Mouse (Mus musculus) heart, postnatal 0 days (tissue): Measurements from ENCODE around the gene Plekha4. TPM values are rescaled to one million over a fixed set of nuclear protein-coding genes. Genes with fewer than 3 reads are reported as not detected.
A peak's percentile ranks its signal among the peaks of the same experiment; 100 is the strongest.

Experiments
- ATAC-seq: fragments of 200-750 bp; cut with Nextera tagmentation; 2 replicates; pipeline ENCODE4 v1.8.0; 2017; ENCODE audit warnings: low read depth, moderate number of reproducible peaks, moderate library complexity; ENCODE audit not compliant: insufficient read depth
- DNase-seq: peaks from one replicate; pipeline ENCODE4 v3.0.0-alpha.2; 2016; ENCODE audit warnings: low spot score
- H3K27ac ChIP-seq: fragments of 300-500 bp; sonication (generic); 2 replicates; pipeline ENCODE4 v1.5.1; 2014; ENCODE audit warnings: low read depth, mild to moderate bottlenecking
- H3K27me3 ChIP-seq: fragments of 300-500 bp; sonication (generic); 2 replicates; pipeline ENCODE4 v1.6.1; 2014; ENCODE audit warnings: low read length, mixed read lengths; ENCODE audit not compliant: control insufficient read depth, insufficient read depth
- H3K36me3 ChIP-seq: fragments of 300-500 bp; sonication (generic); replicated peaks from 2 replicates; pipeline ENCODE4 v1.6.1; 2014; ENCODE audit warnings: low read length, mixed read lengths; ENCODE audit not compliant: control insufficient read depth, insufficient read depth
- H3K4me1 ChIP-seq: fragments of 300-500 bp; sonication (generic); 2 replicates; pipeline ENCODE4 v1.6.1; 2014; ENCODE audit warnings: antibody characterized with exemption; ENCODE audit not compliant: control insufficient read depth, insufficient read depth
- H3K4me2 ChIP-seq: fragments of 300-500 bp; sonication (generic); 2 replicates; pipeline ENCODE4 v1.6.1; 2014; ENCODE audit warnings: low read depth, mild to moderate bottlenecking, low read length, moderate library complexity
- H3K4me3 ChIP-seq: fragments of 300-500 bp; sonication (generic); 2 replicates; pipeline ENCODE4 v1.5.1; 2014; ENCODE audit warnings: low read depth, low read length
- H3K9ac ChIP-seq: fragments of 300-500 bp; sonication (generic); replicated peaks from 2 replicates; pipeline ENCODE4 v1.6.1; 2014; ENCODE audit warnings: low read depth, low read length, mixed read lengths
- H3K9me3 ChIP-seq: fragments of 300-500 bp; sonication (generic); replicated peaks from 2 replicates; pipeline ENCODE4 v1.6.1; 2016; ENCODE audit warnings: low read length; ENCODE audit not compliant: control insufficient read depth
- CTCF ChIP-seq: IDR thresholded peaks from 2 replicates; pipeline ENCODE4 v1.5.1; 2016; ENCODE audit warnings: antibody characterized with exemption, control low read depth, low read depth
- EP300 ChIP-seq: IDR thresholded peaks from 2 replicates; pipeline ENCODE4 v1.6.1; 2016; ENCODE audit warnings: antibody characterized with exemption, low read depth
- WGBS: fragments of 180-500 bp; shearing (Covaris S2); extraction: QIAGEN DNeasy Blood & Tissue Kit; methylation state at CpG from one replicate; pipeline ENCODE4 v1.1.7; 2014; 5-methylcytosine and 5-hydroxymethylcytosine counted together
- polyA plus RNA-seq: library from polyadenylated mRNA; unstranded; fragments of >200 nt; fragmentation: Nextera tagmentation; extraction: Ambion mirVana; gene quantifications from 2 replicates; pipeline ENCODE4 v1.2.1, GENCODE M21; 2015
- total RNA-seq: library from RNA; depleted of rRNA; stranded (reverse); fragments of >200 nt; gene quantifications from 2 replicates; pipeline ENCODE4 v1.2.3, GENCODE M21; 2014; ENCODE audit warnings: low replicate concordance

Plekha4 gene
- total and polyA plus RNA-seq, 2 experiments from 2014 or later: 0.78 to 1.3 TPM

DNA sequence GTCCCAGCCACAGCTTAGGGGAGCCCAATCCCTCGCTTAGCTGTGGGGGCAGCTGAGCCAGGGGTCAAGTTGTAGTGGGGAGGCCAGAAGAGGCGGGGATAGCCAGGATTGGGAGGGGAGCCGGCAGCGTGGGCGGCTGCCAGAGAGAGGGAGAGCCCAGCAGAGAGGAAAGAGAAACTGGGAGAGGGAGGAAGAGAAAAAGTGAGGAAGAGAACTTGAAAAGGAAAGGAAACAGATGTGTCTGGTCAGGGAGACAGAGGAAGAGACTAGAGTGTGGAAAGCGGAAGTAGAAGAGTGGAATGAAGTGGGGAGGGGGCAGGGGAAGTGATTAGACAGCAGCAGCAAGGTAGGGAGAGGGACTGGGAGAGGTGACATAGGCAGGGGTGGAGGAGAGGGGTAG is 3.3 kb downstream of the Plekha4 start:
- no peak for TF ChIP-seq CTCF
- TF ChIP-seq EP300: no peak
- WGBS: 7% methylated on average over 6 of the region's 6 CpGs
- no peaks in the 10 kb centered on the region for H3K27me3 ChIP-seq
- H3K4me1 ChIP-seq: peaks cover 23% of the 10 kb centered on the region
- ATAC-seq (no peak), DNase-seq (peak; percentile 32)
- no peaks in the 10 kb centered on the region for H3K36me3 ChIP-seq
- no peaks in the 10 kb centered on the region for H3K9me3 ChIP-seq
- H3K9ac ChIP-seq: no peak overlapping the region
- no peak overlapping the region for H3K4me3 ChIP-seq
- H3K4me2 ChIP-seq: no peak overlapping the region
- H3K27ac ChIP-seq: no peak overlapping the region

DNA sequence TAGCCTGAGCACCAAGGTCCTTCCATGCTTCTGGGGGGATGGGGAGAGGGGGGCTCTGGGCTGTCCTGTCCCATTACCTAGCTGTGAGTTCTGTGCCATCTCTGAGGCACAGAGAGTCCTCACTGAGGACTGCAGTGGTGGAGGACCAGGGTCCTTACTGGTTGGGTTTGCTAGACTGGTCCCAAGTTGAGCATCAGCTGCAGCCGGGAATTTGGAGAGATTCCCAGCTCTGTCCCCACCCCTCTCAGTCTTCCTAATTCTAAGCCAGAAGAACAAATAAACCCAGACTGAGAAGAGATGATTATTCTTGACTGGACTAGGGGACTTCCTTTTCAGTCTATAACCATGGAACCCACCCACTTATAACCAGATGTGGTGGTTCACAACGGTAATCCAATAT is 4.5 kb downstream of the Plekha4 start:
- Histone ChIP-seq H3K9me3 (no peaks in the 10 kb centered on the region), H3K27ac (peak overlapping the region; percentile 53; the same call in 1 of the 2 replicates), H3K4me3 (no peak overlapping the region), H3K36me3 (no peaks in the 10 kb centered on the region), H3K27me3 (no peaks in the 10 kb centered on the region), H3K4me1 (peaks cover 16% of the 10 kb centered on the region; the same call in 1 of the 2 replicates), H3K4me2 (peak overlapping the region; percentile 3; the same call in 1 of the 2 replicates), H3K9ac (no peak overlapping the region)
- no peak for ATAC-seq
- TF ChIP-seq EP300 (no peak), CTCF (no peak)
- no peak for DNase-seq
- 49% methylated on average over 2 of the region's 2 CpGs for WGBS

DNA sequence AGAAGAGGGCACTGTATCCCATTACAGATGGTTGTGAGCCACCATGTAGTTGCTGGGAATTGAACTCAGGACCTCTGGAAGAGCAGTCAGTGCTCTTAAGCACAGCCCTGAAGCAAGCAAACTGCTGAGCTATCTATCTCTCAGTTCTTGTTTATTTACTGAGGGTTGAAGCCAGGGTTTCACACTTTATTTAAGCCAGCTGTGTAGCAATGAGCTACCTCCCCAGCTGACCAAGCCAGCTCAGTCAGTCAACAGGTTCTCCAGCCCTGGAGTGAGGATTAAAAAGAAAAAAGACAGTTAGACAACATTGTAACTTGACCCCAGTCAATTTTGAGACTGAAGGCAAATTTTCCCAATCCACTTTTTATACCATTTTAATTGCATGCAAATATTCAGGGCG is 9.5 kb downstream of the Plekha4 start:
- H3K27me3 ChIP-seq: no peaks in the 10 kb centered on the region
- H3K9ac ChIP-seq: no peak overlapping the region
- no peak overlapping the region for H3K4me3 ChIP-seq
- DNase-seq (no peak), ATAC-seq (no peak)
- H3K4me1 ChIP-seq: 0 out of 2 replicates have a peak, but pooled peaks cover 5% of the 10 kb centered on the region
- H3K36me3 ChIP-seq: no peaks in the 10 kb centered on the region
- H3K9me3 ChIP-seq: no peaks in the 10 kb centered on the region
- H3K27ac ChIP-seq: no peak overlapping the region
- 74% methylated on average over 1 of the region's 1 CpGs for WGBS
- H3K4me2 ChIP-seq: no peak overlapping the region
- no peak for TF ChIP-seq EP300
- TF ChIP-seq CTCF: no peak

DNA sequence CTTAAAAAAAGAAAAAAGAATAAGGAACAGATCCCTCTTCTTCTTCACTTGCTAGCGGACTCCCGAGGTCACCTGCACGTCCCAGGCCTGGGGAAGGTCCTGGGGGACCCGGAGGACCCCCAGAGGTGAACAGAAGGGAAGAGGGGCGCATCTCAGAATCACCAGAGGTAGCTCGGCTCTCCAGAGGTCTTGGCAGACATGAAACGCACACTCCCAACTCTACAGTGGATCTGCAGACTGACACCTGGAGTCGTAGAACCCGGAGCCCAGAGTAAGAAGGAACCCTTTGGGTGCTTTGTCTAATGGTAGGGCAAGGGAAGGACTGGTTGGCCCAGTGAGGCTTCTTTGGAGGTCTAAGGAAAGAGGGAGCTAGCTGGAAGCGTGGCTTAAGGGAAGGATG is 11.5 kb downstream of the Plekha4 start:
- WGBS: 84% methylated on average over 10 of the region's 10 CpGs
- Histone ChIP-seq H3K9ac (no peak overlapping the region), H3K36me3 (no peaks in the 10 kb centered on the region), H3K4me3 (peak overlapping the region; percentile 49), H3K27me3 (no peaks in the 10 kb centered on the region), H3K4me1 (0 out of 2 replicates have a peak, but pooled peaks cover 5% of the 10 kb centered on the region), H3K4me2 (peak overlapping the region; percentile 82), H3K27ac (no peak overlapping the region), H3K9me3 (no peaks in the 10 kb centered on the region)
- ATAC-seq (no peak; the same call in 1 of the 2 replicates), DNase-seq (no peak)
- TF ChIP-seq CTCF: no peak
- no peak for TF ChIP-seq EP300

DNA sequence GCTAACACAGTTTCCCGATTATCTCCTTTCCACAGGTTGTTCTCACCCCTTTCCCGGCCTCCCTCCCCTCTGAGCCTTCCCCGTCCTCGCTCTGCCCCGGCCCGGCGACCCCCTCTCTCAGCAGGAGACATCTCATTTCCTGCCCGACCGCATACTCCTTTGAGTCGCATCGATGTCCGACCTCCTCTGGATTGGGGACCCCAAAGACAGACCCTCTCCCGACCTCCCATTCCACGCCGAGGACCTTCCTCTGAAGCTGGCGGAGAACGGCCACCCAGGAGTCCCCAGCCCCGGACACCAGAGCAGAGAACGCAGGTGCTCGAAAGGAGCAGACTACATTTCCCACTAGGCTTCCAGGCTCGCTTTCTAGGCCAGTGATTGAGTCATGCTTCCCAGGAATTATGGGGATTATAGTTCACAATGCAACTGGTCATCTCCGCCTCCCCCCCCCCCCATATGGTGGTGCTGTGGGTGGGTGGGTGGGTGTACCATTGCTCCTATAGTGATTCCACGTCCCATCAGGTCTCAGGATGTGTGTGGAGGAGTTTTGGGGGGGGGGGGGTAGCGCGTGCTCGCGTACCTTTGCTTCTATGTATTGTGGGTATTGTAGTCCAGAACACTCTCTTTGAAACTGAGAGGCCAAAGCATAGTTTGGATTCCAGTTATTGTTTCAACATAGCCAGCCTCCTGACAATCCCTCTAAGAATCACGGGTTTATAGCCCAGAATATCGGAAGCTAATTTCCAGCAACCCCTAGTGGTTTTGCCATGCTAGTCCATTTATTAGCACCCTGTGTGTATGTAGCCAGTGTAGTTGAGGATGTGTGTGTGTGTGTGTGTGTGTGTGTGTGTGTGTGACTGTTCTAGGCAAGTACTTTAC is 12.3 kb downstream of the Plekha4 start:
- ATAC-seq (peak; percentile 75), DNase-seq (peak; percentile 78)
- peak; percentile 35; the same call in 1 of the 2 replicates for TF ChIP-seq CTCF
- no peak for TF ChIP-seq EP300
- no peaks in the 10 kb centered on the region for H3K27me3 ChIP-seq
- peak overlapping the region; percentile 34; the same call in 1 of the 2 replicates for H3K9ac ChIP-seq
- no peaks in the 10 kb centered on the region for H3K9me3 ChIP-seq
- H3K4me1 ChIP-seq: 0 out of 2 replicates have a peak, but pooled peaks cover 5% of the 10 kb centered on the region
- 2% methylated on average over 29 of the region's 29 CpGs for WGBS
- H3K4me3 ChIP-seq: peak overlapping the region; percentile 49
- H3K36me3 ChIP-seq: no peaks in the 10 kb centered on the region
- peak overlapping the region; percentile 82 for H3K4me2 ChIP-seq
- no peak overlapping the region for H3K27ac ChIP-seq
